Mouse (Mus musculus) gastrocnemius, adult 18-20 months (tissue): ENCODE measurements at regions not wholly inside any gene's neighbourhood (a gene's known extent, or its start where the extent isn't known, plus 50 kb on each side); places are given as distances from the start of the nearest gene placed in this dataset.

Experiments used
- DNase-seq: peaks from one replicate; pipeline ENCODE4 v3.0.0; 2021; ENCODE audit warnings: low spot score

GRCm38 (mm10) chr8:90192856-90193255 is 155.3 kb downstream of the Tox3 start:
- no peak for DNase-seq

GRCm38 (mm10) chr8:90182807-90183206 is 165.3 kb downstream of the Tox3 start:
- DNase-seq = no peak

- DNase-seq = no peak
These were observed 171.4 kb downstream of the Tox3 start for GRCm38 (mm10) chr8:90176771-90177170.

- DNase-seq = no peak
These were observed 171.8 kb downstream of the Tox3 start for GRCm38 (mm10) chr8:90176335-90176734.

- no peak for DNase-seq
These were observed 181.5 kb downstream of the Tox3 start for GRCm38 (mm10) chr8:90166639-90167038.

GRCm38 (mm10) chr8:90151477-90151876 is 196.7 kb downstream of the Tox3 start:
- no peak for DNase-seq

GRCm38 (mm10) chr8:90149903-90150302 is 198.2 kb downstream of the Tox3 start:
- DNase-seq = no peak

GRCm38 (mm10) chr8:90134626-90135025 is 213.5 kb downstream of the Tox3 start:
- no peak for DNase-seq

GRCm38 (mm10) chr8:90130704-90131267 is 217.4 kb downstream of the Tox3 start:
- no peak for DNase-seq

- DNase-seq = no peak
These were observed 222.7 kb downstream of the Tox3 start for GRCm38 (mm10) chr8:90125426-90125825.

GRCm38 (mm10) chr8:90123101-90123500 is 225.0 kb downstream of the Tox3 start:
- DNase-seq = no peak

GRCm38 (mm10) chr8:90121935-90122334 is 226.2 kb downstream of the Tox3 start:
- DNase-seq = no peak

- DNase-seq = no peak
These were observed 227.1 kb downstream of the Tox3 start for GRCm38 (mm10) chr8:90121017-90121416.

- no peak for DNase-seq
These were observed 232.7 kb downstream of the Tox3 start for GRCm38 (mm10) chr8:90115436-90115835.

GRCm38 (mm10) chr8:90100509-90100908 is 247.6 kb downstream of the Tox3 start:
- no peak for DNase-seq

GRCm38 (mm10) chr8:90082630-90083029 is 265.5 kb downstream of the Tox3 start:
- DNase-seq = no peak

GRCm38 (mm10) chr8:90076381-90076780 is 271.8 kb downstream of the Tox3 start:
- no peak for DNase-seq

GRCm38 (mm10) chr8:90075796-90076195 is 272.3 kb downstream of the Tox3 start:
- DNase-seq = no peak

- DNase-seq = no peak
These were observed 278.1 kb downstream of the Tox3 start for GRCm38 (mm10) chr8:90070006-90070405.

- no peak for DNase-seq
These were observed 278.6 kb downstream of the Tox3 start for GRCm38 (mm10) chr8:90069411-90069993.

- DNase-seq = no peak
These were observed 279.7 kb downstream of the Tox3 start for GRCm38 (mm10) chr8:90068441-90068840.

- no peak for DNase-seq
These were observed 283.8 kb downstream of the Tox3 start for GRCm38 (mm10) chr8:90064381-90064780.

- no peak for DNase-seq
These were observed 284.9 kb downstream of the Tox3 start for GRCm38 (mm10) chr8:90063291-90063690.
